Mouse (Mus musculus) forebrain, embryonic 11.5 days (tissue): ENCODE results near the gene Gpr146. TPM values are rescaled to one million over a fixed set of nuclear protein-coding genes. Genes with fewer than 3 reads are reported as not detected.
A peak's percentile ranks its signal among the peaks of the same experiment; 100 is the strongest.

Source experiments
- ATAC-seq: fragments of 200-750 bp; cut with Nextera tagmentation; replicated peaks from 2 replicates; pipeline ENCODE4 v1.8.0; 2017; ENCODE audit warnings: moderate TSS enrichment; ENCODE audit not compliant: low FRiP score
- DNase-seq: peaks from one replicate; pipeline ENCODE4 v3.0.0-alpha.2; 2017; ENCODE audit warnings: low spot score
- H3K27ac ChIP-seq: fragments of 300-500 bp; sonication (generic); 2 replicates; pipeline ENCODE4 v1.5.1; 2014; ENCODE audit warnings: low read depth, low read length
- H3K27me3 ChIP-seq: fragments of 300-500 bp; sonication (generic); 2 replicates; pipeline ENCODE4 v1.6.1; 2014; ENCODE audit warnings: mild to moderate bottlenecking, low read length, mixed read lengths; ENCODE audit not compliant: control insufficient read depth, insufficient read depth
- H3K36me3 ChIP-seq: fragments of 300-500 bp; sonication (generic); 2 replicates; pipeline ENCODE4 v1.6.1; 2014; ENCODE audit warnings: mild to moderate bottlenecking, low read length, moderate library complexity, mixed read lengths; ENCODE audit not compliant: control insufficient read depth, insufficient read depth
- H3K4me1 ChIP-seq: fragments of 300-500 bp; sonication (generic); replicated peaks from 2 replicates; pipeline ENCODE4 v1.6.1; 2014; ENCODE audit warnings: low read length, mixed read lengths; ENCODE audit not compliant: control insufficient read depth, insufficient read depth
- H3K4me2 ChIP-seq: fragments of 300-500 bp; sonication (generic); 2 replicates; pipeline ENCODE4 v1.6.1; 2014; ENCODE audit warnings: low read depth, mild to moderate bottlenecking, low read length, moderate library complexity, mixed read lengths; ENCODE audit not compliant: severe bottlenecking
- H3K4me3 ChIP-seq: fragments of 300-500 bp; sonication (generic); 2 replicates; pipeline ENCODE4 v1.5.1; 2014; ENCODE audit warnings: low read depth, low read length
- H3K9ac ChIP-seq: fragments of 300-500 bp; sonication (generic); 2 replicates; pipeline ENCODE4 v1.6.1; 2014; ENCODE audit warnings: low read length
- H3K9me3 ChIP-seq: fragments of 300-500 bp; sonication (generic); 2 replicates; pipeline ENCODE4 v1.6.1; 2016; ENCODE audit warnings: low read length, mixed read lengths; ENCODE audit not compliant: control insufficient read depth
- WGBS: fragments of 180-500 bp; shearing (Covaris S2); extraction: QIAGEN DNeasy Blood & Tissue Kit; methylation state at CpG from one replicate; pipeline ENCODE4 v1.1.7; 2014; 5-methylcytosine and 5-hydroxymethylcytosine counted together
- polyA plus RNA-seq: library from polyadenylated mRNA; unstranded; fragments of >200 nt; fragmentation: Nextera tagmentation; extraction: Ambion mirVana; gene quantifications from 2 replicates; pipeline ENCODE4 v1.2.1, GENCODE M21; 2014

The Gpr146 gene
- polyA plus RNA-seq, 1 experiment from 2014 or later, result 1.8 TPM

- H3K27ac ChIP-seq, result no peak overlapping the region
- no peak overlapping the region for H3K9ac ChIP-seq
- no peak overlapping the region for H3K4me2 ChIP-seq
Measured at GRCm38 (mm10) chr5:139351628-139352027, 25.9 kb upstream of the Gpr146 start.

DNA sequence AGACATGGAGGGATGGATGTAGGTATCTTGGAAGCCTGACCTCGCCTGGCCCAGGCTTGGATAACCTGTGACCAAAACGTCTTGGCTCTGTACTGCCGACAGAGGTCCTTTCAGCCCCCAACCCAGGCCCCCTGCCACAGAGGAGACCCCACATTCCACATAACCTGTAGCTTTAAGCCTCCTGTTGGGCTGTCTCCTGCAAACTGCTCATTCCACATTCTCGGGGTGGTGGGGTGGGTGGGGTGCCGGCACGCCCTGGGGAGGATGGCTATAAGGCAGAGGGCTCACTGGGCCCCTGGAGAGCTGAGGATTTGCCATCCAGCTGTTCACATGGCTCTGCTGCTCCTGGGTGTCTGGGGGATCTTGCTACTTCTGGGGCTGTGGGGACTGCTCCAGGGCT, 25.2 kb upstream of the Gpr146 start, which contains the start of gene Cyp2w1:
Gene Cyp2w1, plus strand, starts transcription at position 301 of the 400 bp plus-strand sequence.
- H3K27ac ChIP-seq, result no peak within 1 kb of the TSS
- ATAC-seq (no peak), DNase-seq (no peak)
- no peak within 1 kb of the TSS for H3K4me2 ChIP-seq
- no peaks in the 10 kb centered on the region for H3K9me3 ChIP-seq
- no peak within 1 kb of the TSS for H3K4me3 ChIP-seq
- 60% methylated on average over 6 of the region's 6 CpGs for WGBS
- H3K4me1 ChIP-seq, result 0 out of 2 replicates have a peak, but pooled peaks cover 2% of the 10 kb centered on the region
- no peak within 1 kb of the TSS for H3K9ac ChIP-seq
- H3K27me3 ChIP-seq, result no peaks in the 10 kb centered on the region
- no peaks in the 10 kb centered on the region for H3K36me3 ChIP-seq

More at GRCm38 (mm10) chr5:139351628-139352027, 25.9 kb upstream of the Gpr146 start:
- Histone ChIP-seq H3K4me3 (no peak overlapping the region), H3K27me3 (no peaks in the 10 kb centered on the region), H3K9me3 (no peaks in the 10 kb centered on the region), H3K4me1 (0 out of 2 replicates have a peak, but pooled peaks cover 2% of the 10 kb centered on the region), H3K36me3 (no peaks in the 10 kb centered on the region)
- ATAC-seq (no peak), DNase-seq (no peak)
- WGBS, result 21% methylated on average over 8 of the region's 8 CpGs

DNA sequence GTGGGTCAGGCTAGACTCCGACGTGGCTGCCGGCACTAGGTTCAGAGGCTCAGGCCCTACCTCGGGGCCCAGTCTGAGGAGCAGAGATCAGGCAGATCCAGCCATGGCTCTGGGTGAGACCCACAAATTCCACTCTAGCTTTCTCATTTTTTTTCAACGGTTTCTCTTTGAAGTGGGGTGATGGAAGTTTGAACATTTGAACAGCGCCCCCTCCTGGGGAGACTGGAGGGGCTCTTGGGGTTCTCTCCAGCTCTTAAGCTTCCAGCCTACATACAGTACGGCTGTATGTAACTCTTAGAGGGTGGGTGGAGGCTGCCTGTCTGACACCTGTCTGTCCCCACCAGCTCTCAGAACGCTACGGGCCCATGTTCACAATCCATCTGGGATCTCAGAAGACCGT, 24.0 kb upstream of the Gpr146 start:
- H3K4me2 ChIP-seq, result no peak overlapping the region
- no peaks in the 10 kb centered on the region for H3K27me3 ChIP-seq
- no peaks in the 10 kb centered on the region for H3K9me3 ChIP-seq
- no peak overlapping the region for H3K27ac ChIP-seq
- ATAC-seq (no peak), DNase-seq (peak; percentile 74)
- no peak overlapping the region for H3K4me3 ChIP-seq
- no peaks in the 10 kb centered on the region for H3K36me3 ChIP-seq
- H3K4me1 ChIP-seq, result 0 out of 2 replicates have a peak, but pooled peaks cover 2% of the 10 kb centered on the region
- no peak overlapping the region for H3K9ac ChIP-seq
- WGBS, result 61% methylated on average over 10 of the region's 10 CpGs

- no peak for DNase-seq
- no peak for ATAC-seq
- Histone ChIP-seq H3K4me3 (no peak overlapping the region), H3K27ac (no peak overlapping the region), H3K4me1 (0 out of 2 replicates have a peak, but pooled peaks cover 2% of the 10 kb centered on the region), H3K36me3 (no peaks in the 10 kb centered on the region), H3K27me3 (no peaks in the 10 kb centered on the region), H3K9me3 (no peaks in the 10 kb centered on the region), H3K9ac (no peak overlapping the region), H3K4me2 (no peak overlapping the region)
- 90% methylated on average over 11 of the region's 11 CpGs for WGBS
Measured at GRCm38 (mm10) chr5:139353946-139354345, 23.6 kb upstream of the Gpr146 start.

- Histone ChIP-seq H3K4me3 (no peak overlapping the region), H3K4me1 (0 out of 2 replicates have a peak, but pooled peaks cover 2% of the 10 kb centered on the region), H3K36me3 (no peaks in the 10 kb centered on the region), H3K27me3 (no peaks in the 10 kb centered on the region), H3K27ac (no peak overlapping the region), H3K9ac (no peak overlapping the region), H3K4me2 (no peak overlapping the region), H3K9me3 (no peaks in the 10 kb centered on the region)
- ATAC-seq, result peak; percentile 42; the same call in 1 of the 2 replicates
- peak; percentile 87 for DNase-seq
- WGBS, result 40% methylated on average over 19 of the region's 19 CpGs
Measured at GRCm38 (mm10) chr5:139355235-139355772, 22.2 kb upstream of the Gpr146 start.

- 88% methylated on average over 2 of the region's 2 CpGs for WGBS
- H3K27ac ChIP-seq, result no peak overlapping the region
- H3K4me3 ChIP-seq, result no peak overlapping the region
- ATAC-seq (0 out of 2 replicates have a peak, but pooled peaks have one; percentile 37), DNase-seq (no peak)
- no peaks in the 10 kb centered on the region for H3K36me3 ChIP-seq
- no peak overlapping the region for H3K9ac ChIP-seq
- H3K9me3 ChIP-seq, result no peaks in the 10 kb centered on the region
- H3K4me1 ChIP-seq, result no peaks in the 10 kb centered on the region
- H3K4me2 ChIP-seq, result no peak overlapping the region
- no peaks in the 10 kb centered on the region for H3K27me3 ChIP-seq
Measured at GRCm38 (mm10) chr5:139358653-139359052, 18.8 kb upstream of the Gpr146 start.

DNA sequence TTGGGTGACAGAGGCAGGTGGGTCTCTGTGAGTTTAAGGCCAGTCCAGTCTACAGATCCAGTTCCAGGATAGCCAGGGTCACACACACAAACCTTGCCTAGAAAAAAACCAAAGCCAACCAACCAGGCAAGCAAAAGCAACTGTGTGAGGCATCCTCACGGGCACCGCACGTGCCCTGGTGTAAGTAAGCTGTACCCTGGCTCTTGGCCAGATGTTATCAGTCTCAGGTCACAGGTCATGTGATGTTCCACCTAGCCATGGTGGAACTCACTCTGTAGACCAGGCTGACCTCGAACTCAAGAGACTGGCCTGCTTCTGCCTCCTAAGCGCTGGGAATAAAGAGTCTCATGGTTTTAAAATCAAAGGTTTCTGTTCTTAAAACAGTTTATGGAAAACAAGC, 18.3 kb upstream of the Gpr146 start:
- WGBS, result 93% methylated on average over 5 of the region's 5 CpGs
- Histone ChIP-seq H3K36me3 (no peaks in the 10 kb centered on the region), H3K9ac (no peak overlapping the region), H3K27ac (no peak overlapping the region), H3K9me3 (no peaks in the 10 kb centered on the region), H3K4me3 (no peak overlapping the region), H3K4me1 (no peaks in the 10 kb centered on the region), H3K27me3 (no peaks in the 10 kb centered on the region), H3K4me2 (no peak overlapping the region)
- ATAC-seq (no peak), DNase-seq (no peak)

DNA sequence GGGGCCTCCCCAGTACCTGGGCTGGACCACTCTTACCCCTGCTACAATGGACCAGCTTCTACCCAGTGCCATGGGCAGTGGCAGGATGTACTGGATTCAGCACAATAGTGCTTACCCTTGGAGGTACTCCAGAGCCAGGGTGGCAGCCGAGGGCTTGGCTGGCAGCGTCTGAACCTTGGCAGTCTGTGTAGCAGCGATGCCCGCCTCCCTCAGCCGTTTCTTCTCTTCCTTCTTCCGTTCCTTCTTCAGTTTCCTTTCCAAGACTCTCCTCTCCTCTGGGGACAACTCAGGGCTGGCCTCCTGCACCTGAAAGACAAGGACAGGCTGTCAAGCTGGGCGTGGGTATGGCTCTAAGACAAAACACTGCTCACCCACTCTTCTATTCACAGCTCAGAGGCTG, 13.6 kb upstream of the Gpr146 start:
- Histone ChIP-seq H3K4me1 (peaks cover 3% of the 10 kb centered on the region; the same call in 1 of the 2 replicates), H3K4me2 (no peak overlapping the region), H3K9ac (no peak overlapping the region), H3K9me3 (no peaks in the 10 kb centered on the region), H3K27me3 (no peaks in the 10 kb centered on the region), H3K36me3 (no peaks in the 10 kb centered on the region), H3K4me3 (no peak overlapping the region), H3K27ac (no peak overlapping the region)
- no peak for ATAC-seq
- no peak for DNase-seq
- 73% methylated on average over 7 of the region's 7 CpGs for WGBS
